Mouse (Mus musculus): ENCODE data around the gene Nckap5. TPM values are rescaled to one million over a fixed set of nuclear protein-coding genes. Genes with fewer than 3 reads are reported as not detected.

Nckap5 gene
- polyA plus RNA-seq, 2 experiments from 2014 or later, result 0.51 to 0.56 TPM

DNA sequence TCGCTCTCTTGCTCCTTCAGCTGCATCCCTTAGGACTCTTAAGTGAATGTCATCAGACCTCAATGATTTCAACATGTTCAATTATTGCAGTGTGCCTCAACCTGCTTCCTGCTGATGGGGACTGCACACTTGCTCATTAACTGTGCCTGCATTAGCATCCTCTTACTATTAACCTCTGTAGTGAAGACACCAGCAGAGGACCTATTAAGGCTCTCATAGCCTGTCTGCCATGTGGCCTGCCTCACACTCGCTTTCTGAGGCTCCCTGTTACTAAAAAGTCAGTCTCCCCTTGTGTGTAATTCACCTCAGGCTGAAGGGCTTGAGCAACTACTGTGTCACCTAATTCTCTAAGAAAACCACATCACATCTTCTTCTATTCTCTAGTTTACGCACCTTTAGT is 470.5 kb downstream of the Nckap5 start:
- no peak for ATAC-seq

DNA sequence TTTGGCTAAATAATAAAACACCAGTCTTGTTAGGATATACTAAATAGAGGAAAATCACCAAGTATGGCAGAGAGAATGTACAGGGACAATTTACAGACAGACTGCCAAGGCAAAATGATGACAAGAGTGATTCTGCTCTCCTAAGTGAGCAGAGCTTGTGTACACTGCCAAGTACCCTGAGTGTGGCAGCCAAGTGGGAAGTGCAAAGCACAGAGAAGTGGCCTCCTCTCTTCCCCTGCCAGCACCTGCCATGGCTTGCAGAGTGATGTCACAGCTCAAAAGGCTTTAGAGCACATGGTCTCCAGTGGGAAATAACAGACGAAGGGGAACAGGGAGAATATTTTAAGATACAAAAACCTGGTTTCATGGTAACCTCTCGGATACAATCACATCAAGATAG is 488.8 kb downstream of the Nckap5 start:
- no peak for ATAC-seq

DNA sequence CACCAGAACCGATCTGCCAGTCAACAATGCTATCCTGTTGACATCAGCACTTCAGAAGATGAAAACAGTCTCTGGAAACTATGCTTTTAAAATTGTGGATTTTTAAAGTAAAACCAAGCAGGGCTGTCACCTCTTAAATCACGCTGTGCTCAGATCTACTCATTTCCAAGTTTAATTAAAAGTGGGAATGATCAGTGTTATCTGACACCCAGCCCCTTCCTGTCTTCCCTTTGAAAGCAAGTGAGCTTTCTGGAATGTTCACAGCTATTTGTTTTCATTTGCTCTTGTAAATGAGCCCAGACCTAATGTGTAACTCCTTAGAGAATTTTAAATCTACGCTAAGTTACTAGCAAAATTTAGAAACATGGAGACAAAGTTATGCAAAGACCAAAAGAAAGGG is 491.3 kb downstream of the Nckap5 start:
- ATAC-seq, result no peak

DNA sequence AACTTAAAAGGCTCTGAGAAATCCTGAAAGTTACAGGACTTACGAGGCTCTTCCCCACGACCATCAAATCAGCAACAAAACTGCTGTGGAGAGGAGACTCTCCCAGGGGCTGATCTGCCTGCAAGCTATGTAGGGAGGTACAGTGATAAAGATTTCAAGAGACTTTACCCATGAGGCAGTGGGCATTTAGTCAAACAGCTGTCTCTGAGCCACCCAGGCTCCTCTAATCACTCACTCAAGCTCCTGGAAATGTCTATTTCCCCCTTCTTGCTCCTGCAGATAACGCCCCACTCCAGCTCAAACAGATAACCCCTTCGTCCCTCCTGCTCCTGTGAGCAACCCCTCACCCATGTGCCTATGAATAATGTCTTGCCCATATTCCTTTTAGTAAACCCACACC is 496.4 kb downstream of the Nckap5 start:
- ATAC-seq, result no peak

DNA sequence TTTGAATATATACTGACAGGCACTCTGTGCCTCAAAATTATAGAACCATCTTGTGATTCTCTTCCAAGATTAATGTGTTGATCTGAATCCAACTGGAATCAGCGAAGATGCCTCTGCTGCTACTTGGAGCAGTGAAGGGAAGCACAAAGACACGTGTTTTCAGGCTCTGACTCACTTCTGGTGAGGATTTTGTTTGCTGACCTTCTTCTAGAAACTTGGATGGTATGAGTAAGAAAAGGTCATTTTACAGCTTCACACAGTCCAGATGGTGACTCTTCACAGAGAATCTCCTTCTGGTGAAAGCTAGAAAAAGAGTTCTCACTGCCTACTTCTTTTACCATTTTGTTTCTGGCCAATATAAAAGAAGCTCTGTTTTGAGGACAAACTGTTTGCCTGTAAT is 498.6 kb downstream of the Nckap5 start:
- no peak for ATAC-seq

DNA sequence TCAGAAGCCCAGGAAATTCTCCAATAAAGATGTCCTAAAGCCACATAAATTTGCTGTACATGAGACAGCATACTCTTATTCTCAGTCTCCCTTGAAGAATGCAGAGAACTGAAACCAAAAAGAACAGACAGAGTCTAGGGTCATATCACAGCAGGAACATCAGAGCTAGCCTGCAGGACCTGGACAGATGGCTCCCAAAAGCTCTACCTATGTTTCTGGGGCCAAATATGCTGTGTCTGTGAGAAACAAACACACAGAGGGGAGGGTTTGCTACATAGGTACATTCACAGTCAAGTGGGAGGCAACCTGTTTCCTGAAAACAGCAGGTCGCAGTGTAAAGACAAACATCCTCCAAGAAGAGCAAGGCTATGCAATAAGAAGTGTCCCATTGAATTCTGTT is 509.9 kb downstream of the Nckap5 start:
- ATAC-seq, result no peak

DNA sequence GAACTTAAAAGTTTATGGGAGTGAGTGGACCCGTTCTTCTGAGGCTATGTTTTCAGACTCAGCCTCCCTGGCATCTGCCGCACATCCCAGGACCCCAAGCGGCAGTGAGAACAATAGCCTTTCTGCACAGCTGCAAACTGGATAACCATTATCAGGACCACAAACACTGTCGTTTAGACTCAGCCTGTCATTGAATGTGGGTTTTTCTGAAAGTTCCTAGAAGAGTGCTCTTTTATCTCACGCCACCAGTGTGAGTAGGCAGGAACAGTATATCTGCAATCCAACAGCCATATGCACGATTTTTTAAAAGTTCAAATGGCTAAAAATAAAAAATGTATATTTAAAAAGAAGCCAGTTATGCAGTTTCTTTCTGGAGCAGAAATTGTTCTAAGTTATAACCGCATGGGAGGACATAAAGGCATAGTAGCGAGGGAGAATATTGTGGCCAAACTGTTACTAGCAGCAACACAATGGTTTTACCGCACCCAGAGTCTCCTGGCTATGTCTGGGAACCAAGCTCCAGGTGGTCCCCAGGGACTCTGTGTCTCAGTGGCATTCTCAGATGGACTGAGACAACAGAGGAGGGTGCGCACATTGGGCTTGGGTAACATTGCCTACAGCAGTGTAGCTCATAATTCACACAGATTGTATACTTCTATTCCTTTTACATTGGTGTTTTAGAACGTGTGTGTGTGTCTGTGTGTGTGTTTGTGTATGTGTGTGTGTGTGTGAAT is 512.6 kb downstream of the Nckap5 start:
- ATAC-seq, result no peak

DNA sequence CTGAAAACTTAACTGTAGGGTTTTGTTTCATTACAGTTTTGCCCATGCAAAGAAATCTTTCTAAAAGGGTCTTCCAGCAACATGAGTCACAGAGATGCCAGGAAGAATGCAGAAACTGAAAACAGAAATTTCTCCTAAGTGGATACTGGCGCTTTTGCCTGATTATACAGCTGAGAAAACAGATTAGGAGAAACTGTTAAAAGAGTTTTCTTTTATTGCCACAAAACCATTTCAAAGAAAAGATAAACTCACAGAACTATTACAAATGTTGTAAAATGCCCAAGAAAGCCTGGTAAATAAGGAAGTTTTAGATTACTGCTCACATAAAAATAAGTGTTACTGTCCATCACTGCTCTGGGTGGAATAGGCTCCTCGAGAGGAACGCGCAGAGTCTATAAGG is 513.3 kb downstream of the Nckap5 start:
- no peak for ATAC-seq

DNA sequence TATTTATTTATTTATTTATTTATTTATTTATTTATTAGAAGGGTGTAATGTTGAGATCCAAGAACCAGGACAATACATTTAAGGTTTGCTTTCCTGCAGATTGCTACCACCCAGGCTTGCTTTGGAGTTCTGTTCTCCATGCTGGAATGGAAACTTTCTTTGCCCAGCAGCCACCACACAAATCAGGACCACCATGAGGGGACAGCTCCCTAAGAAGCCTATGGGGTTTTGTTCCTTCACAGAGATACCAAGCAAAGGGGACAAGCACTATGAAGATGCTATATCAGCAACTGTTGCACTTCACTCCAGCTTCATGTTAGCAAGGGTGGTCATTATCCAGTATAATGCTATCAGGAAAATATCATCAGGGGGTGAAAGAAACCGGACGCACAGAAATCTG is 513.7 kb downstream of the Nckap5 start:
- no peak for ATAC-seq

DNA sequence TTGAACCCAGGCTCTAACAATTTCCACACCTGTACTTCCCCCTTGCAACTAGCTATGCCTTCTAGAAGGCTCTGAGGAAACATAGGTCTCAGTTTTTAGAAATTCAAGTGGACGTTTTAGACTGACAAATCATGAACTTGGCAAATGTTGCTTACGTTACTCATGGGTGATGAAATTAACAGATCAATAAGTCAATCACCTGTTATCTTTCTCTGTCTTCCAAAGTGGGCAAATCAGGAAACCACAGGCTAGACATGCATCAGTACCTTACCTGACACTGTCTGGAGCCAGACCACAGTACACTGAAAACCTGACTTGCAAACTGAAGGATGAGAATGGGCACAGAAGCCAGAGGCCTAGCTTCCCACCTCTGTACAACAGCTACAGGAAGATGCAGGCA is 529.5 kb downstream of the Nckap5 start:
- ATAC-seq, result no peak

DNA sequence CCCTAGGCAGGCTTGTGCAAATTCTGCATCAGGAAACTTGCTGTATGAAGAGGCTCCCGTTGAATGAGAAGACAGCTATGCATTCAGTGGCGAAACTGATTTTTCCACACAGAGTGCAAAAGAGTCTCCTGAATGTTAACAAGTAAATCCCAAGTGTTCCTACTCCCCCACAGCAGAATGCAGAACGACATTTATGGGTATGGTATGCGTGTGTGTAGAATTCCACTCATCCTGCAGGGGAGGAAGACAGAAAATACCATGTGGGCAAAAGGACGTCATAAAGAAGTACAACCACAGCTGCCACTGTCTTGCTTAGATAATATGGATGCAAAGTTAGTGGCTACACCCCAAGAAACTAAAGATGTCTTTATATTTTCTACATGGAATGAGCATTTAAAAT is 565.7 kb downstream of the Nckap5 start:
- ATAC-seq, result no peak

DNA sequence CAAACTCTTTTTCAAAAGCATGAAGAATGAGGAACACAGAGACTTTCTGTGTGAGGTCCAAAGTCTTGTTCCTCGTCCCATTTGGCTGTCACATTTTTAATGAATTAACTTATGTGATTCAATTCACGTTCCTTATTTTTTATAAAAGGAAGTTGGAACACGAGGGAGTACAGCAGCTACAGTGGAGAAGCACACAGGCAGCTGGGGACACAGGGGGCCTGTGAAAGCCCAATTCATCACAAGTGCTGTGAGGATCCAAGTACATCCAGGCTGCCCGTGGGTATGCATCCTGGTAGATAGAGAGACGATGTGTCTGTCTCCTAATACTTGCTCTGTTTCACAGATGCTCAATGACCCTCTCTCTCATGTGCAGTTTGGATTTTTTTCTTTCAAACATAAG is 576.2 kb downstream of the Nckap5 start:
- no peak for ATAC-seq

DNA sequence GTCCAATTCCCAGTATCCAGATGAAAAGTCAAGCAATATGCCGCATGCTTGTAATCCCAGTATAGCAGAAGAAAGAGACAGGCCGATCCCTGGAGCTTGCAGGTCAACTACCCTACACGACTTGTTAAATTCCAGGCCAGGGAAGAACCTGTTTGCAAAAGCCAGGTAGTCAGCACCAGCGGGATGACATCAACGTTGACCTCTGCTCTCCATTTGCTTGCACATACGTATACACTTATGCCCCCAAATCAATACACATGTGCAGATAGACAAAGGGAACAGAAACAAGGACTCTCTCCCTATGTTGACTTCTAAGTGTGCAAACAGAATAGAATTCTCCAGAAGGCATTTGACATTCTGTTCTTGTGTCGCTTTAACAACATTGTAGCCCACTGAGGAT is 576.7 kb downstream of the Nckap5 start:
- ATAC-seq, result no peak

DNA sequence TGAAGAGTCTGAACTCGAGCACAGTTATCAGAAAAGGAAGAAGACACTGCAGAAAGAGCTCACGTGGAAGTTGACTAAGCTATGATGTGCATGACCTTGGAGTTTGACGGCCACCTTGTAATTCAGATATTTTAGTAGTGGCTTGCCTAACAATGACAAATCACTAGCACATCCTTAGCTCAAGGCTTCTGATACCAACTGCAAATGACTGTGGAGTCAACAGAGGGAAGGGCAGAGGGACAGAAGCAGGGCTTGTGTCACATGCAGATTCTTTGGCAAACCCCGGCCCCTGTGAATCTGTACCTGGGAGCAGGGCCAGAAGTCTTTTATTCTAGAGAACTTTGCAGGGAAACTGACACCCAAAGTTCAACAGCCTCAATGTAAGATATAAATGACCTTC is 597.4 kb downstream of the Nckap5 start:
- no peak for ATAC-seq

DNA sequence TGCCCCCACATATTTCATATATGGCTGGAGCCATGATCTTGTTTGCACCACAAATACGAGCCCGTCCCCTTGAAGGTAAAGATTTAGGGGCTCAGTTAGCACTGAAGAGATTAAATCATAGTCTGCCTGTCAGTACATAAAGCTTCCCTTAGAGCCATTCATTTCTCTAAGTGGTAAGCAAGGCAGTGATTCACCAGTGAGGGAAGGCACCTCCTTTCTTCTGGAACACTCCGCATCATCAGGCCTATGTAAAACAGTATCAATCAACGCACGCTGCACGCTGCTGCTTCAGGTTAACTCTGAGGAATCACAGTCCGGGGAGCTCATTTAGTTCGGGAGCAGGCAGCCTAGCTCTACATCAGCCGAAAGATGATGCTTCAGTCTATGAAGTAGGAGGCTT is 599.4 kb downstream of the Nckap5 start:
- no peak for ATAC-seq

DNA sequence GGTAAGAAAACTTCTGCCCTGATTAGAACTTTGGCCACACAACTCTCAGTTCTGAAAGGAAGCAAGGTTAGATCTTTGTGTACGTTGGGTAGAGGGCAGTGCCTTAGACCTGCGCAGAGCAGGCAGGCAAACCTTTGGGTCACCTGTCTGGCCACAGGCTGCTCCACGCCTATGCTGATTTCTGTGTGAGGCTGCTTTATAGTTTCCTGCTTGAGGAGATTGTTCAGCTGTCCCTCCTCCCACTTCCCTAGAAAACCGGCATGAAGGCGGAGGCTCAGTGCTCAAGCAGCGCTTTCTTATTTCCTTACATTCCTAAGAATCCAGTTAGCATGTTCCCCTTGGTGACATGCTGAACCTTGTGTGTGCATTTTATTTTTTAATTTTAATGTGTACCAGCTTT is 620.4 kb downstream of the Nckap5 start:
- ATAC-seq, result no peak

DNA sequence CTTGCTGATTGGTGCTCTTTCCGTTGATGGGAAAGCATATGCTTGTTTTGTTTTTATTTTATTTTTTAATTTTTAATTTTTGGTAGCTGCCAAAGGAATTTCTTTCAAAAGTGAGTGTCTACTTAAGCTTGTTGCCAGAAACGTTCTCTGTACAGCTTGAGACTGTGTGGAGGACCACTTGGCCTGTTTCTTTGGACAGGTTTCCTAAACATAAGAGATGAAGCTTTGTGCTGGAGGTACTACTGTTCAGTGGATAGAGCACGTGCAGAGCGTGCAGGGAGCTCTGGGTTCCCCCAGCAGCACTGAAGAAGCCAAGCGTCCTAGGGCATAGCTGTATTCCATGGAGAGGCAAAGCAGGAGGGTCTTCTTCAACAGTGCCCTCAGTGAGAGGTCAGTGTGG is 620.9 kb downstream of the Nckap5 start:
- no peak for ATAC-seq

DNA sequence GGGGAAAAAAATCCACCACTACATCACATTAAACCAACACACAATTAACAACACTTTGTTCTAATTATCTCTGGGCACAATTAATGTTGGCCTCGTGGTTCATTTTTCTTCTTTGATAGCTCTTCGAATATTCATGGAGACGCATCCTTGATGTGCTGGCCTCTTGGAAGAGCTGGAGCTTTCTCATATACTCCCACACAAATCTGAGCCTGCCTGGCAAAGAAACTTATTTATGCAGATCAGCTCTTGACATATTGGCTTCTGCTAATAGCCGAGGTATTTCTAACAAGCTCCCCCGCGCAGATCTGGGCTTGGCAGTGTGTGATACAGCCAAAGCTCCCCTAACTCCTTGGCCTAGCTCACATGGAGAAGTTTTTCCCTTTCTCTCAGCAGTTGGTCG is 621.5 kb downstream of the Nckap5 start:
- no peak for ATAC-seq

DNA sequence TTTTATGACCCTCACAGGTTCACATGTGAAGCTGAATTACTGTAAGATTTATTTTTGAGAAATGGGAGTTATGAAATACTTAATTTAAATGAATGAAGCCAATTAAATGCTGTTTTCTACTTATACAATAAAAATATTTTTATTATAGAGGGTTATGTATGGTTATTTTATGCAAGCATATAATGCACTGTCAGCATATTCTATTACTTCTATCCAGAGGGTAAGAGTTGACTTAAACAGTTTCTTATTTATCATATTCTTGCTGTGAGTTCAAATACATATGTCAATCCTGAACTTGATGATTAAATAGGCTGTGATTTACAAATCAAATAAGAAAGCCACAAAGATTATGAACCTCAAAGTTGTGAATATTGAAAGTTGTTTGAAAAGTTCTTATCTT is 633.7 kb downstream of the Nckap5 start:
- ATAC-seq, result no peak

DNA sequence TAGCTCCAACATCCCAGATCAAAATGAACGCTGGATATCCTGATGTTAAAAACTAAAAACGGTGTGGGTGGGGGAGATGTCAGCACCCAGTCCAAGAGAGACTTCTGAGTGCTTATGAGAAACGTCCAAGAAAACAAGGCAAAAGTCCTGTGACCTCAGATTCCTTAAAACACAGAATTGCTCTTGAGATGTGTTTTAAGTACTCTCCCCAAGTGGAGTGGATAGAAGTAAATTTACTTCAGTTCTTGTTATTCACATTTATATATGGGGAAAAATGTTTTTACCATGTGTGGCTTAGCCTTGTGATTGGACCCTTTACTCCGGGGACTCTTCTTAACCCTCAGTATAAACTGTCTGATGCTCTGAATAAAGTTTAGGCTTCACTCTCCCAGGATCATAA is 640.2 kb downstream of the Nckap5 start:
- no peak for ATAC-seq

DNA sequence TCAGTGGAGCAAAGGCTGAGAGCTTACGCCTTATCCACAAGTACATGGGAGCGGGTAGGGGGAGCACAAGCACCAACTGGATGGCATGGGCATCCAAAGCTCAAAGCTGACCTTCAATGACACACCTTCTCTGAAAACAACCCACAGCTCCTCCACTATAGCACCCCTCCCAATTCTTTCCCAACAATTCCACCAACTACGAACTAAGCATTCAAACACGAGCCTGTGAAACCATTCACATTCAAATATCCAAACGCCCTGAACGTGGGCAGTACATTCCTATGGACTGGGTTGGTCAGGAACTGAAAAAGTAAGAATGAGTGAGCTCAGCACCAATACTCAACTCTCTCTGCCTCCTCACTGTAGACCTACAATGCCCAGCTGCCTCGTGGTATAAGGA is 646.8 kb downstream of the Nckap5 start:
- no peak for ATAC-seq

DNA sequence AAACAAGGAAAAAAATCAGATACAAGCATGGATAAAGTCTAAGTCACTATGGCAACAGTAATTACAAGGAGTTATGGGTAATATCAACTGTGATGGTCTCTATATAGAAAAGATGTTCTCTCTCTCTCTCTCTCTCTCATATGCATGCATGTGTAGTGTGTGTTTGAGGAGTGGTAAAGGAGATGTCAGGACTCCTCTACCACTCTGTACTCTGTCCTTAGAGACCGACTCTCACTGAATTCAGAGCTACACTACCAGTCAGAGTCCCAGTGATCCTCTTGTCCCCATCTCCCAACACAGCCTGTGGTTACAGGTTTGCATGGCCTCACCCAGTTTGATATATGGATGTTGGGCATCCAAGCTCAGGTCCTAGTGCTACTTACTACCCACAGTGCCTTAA is 662.0 kb downstream of the Nckap5 start:
- ATAC-seq, result no peak

DNA sequence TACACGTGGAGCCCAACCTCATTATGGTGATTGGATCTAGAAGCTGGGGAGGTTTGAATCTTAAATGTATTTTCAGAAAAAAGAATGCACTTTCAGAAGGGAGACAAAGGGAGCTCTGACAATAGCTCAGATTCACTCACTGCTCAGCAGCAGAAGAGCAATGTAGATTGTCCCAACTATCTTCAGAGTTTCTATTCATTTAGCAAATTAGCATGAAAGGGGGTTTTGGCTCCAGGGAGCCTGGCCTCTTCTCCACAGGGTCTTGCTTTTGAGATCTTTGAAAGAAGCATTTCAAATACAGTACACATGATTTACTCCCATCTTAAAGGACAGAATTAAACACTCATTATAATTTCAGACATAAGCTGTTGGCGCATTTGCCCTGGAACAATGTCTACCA is 662.5 kb downstream of the Nckap5 start:
- ATAC-seq, result no peak

DNA sequence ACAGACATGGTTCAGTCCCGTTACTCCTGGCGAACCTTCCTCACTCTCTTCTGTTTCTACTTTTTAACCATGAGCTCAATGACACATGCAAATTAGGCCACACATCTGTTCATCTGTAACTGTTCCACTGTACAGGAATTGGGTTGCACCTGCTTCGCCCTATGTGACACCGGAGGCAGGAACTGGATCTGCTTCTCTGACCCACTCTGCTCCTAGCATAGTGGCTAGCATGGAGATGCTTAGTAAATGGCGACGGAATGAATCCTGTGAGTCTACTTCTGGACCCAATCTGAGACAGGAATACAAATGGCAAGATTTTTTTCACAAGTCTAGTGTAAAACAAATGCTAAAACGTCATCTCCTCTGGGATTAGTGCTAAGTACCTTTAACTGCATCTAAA is 663.1 kb downstream of the Nckap5 start:
- ATAC-seq, result no peak

DNA sequence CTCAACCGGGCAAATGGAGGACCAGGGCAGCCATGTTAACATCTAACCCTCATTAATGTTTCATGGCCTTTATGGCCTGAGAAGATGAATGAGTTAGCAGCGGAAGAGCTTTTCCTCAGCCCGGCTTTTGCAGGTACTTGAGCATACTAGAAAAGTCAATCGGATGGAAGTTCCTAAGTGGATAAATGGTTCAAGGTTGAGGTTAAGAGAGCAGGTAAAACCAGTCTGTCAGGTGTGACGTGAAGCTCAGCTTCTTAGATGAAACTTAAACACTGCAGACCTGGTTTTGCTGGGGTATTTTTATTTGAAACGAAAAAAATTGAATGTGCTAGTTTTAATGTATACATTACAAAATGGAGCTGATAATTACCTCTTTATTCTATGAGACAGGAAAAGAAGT is 671.3 kb downstream of the Nckap5 start:
- ATAC-seq, result no peak

DNA sequence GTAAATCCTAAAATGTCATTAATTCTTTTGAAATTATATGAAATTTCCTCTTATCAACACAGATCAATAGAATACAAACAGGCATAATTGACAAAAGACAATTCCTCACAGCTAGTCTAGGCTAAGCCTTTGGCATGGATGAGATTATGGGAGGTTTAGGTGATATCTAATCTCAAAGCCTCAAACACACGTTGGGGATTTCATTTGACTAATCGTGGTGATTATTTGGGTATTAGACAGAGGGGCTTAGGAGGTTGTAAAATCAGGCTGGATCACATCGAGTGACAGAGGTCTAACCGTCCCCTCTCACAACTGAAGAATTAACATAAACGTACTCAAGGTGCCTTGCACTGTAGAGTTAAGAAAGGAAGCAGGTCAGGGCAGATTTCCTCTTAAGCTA is 674.8 kb downstream of the Nckap5 start:
- ATAC-seq, result no peak

All from activated CD4-positive, CD25-positive, alpha-beta regulatory T cell, adult 4 months (primary cell).